Mouse (Mus musculus) T-helper 17 cell (primary cell): ENCODE results near the gene Afap1l2.

Source experiments
- in situ Hi-C, 2 experiments: fragments of 300-600 bp; cut with MboI, MseI; formaldehyde crosslinking; loops; 1 replicate in 1 of 2; 2 replicates in 1 of 2; pipeline ENCODE4 v1.15.1; 2025; ENCODE audit warnings: high pct_unique_total_duplicates in 2 of 2

The Afap1l2 gene

DNA sequence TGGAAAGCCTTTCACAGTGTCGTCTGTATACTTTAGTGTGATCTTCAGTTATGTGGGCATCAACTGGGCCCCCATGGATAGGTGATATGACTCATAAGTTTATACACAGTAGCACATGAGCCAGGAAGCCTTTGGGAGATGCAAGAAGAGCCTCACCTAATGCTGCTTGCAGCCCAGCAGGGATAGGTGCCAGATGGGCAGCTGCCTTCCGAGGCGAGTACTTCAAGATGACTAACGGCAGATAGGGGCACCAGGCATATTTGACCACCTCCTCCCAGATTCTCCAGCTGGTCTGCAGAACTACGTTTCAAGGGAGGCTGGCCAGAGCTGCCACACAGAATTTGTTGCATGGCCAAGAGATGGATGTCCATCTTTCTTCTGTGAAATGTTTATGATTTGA, 114.7 kb downstream of the Afap1l2 start:
- in situ Hi-C loops = no loop called here

GRCm38 (mm10) chr19:56892586-56892985, 115.4 kb downstream of the Afap1l2 start:
- in situ Hi-C loops = no loop called here

DNA sequence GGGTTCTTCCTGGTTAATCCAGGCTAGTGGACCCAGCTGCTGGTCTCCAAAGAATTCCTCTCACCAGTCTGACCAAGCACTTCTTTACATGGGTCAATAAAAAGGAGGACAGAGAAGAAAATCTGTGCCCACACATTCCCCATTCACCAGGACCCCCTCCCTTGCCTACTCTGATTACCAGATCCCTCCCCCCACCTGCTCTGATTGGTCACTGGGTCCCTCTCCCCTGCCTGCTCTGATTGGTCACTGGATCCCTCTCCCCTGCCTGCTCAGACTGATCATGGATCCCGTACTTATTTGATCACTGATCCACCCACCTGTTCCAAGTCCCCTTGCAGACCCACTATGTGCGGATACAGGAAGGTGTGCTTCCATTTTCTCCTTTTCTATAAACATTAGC, 116.6 kb downstream of the Afap1l2 start:
- in situ Hi-C loops = no loop called here

DNA sequence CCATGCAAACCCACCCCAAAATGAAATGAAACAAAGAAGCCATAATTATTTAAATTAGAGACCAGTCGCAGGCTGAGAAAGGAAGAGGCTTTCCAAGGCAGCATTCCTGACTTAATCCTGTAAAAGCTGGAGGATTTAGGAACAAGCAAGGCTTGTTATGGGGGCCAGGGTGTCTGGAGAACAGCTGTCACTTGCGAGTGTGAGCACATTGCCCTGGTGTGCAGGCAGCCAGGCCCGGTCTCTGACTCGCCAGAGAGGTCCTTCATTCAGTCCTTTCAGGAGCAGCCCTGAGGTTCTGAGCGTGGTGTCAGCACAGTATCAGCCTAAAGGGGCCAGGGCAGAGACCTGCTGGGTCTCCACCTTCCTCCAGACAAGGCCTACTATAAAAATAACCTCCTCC, 119.4 kb downstream of the Afap1l2 start:
- in situ Hi-C loops = no loop called here

GRCm38 (mm10) chr19:56887879-56888278, 120.1 kb downstream of the Afap1l2 start:
- in situ Hi-C loops = no loop called here

- in situ Hi-C loops = no loop called here
Observed at GRCm38 (mm10) chr19:56877364-56877763, 130.7 kb downstream of the Afap1l2 start.

DNA sequence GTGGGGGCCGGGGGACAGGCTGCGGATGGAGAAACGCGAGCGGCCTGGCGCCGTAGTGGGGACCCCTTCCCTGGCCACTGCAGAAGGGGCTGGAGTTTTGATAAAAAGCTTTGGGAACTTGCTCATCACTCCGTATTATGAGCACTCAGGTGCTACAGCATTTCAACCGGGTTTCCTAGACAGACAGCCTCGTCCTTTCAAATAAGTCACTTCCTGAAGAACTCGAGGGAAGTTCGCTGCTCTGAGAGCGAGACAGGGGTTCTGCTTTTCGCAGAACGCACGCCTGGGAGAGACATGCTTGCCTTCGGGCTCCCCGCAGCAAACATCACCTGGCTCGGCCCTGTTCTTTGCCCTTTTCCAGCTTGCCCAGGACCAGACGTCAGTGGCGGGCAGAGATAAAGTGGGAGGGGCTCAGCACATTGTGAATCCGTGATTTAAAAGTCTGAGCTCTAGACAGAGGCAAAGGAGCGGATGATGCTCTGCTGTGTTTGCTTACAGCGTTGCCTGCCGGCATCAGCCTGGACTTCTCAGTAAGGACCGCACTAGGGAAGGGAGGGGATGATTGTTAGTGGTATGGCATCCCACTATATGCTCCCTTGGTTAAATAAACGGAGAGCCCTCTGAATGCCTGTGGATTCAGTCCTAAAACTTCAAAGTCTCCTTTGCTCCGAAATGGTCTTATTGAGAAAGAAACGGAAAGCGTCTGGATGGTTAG, 133.3 kb downstream of the Afap1l2 start:
- in situ Hi-C loops = no loop called here

DNA sequence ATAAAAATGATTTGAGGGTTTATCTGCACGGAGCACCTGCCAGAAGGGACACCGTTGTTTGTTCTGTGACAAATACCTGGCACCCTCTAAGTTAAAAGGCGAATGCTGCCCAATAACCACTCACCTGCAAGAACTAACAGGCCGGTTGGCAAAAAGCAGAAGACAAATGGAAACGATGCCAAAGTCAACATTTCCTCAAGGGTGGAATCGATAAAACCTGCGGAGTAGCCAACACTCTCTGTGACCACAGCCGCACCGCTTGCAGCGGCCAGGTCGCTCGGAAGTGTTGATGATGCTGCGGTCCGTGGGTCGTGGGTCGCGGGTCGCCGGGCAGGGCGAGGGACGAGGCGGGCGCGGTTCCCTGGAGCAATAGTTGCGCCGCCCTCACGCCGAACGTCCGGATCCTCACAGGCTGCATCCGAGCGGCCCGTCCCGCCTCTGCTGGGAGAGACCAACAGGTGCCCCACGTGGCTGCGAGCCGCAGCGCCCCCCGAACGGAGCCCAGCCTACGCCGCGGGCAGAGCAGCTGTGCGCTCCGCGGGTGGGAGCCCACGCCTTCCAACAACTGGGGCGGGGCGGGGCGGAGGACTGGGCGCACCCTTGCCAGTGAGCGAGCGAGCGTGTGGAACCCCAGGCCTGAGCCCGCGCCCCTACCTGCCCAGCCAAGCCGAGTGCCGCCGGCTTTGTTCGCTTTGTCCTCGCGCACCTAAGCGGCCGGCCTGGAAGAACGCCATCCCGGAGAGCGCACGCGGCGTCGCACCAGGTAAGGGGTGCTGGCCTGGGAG, 134.0 kb downstream of the Afap1l2 start, which contains the start of gene Vwa2:
Gene Vwa2 (plus strand): TSS at position 434 of the 785 bp plus-strand sequence.
- in situ Hi-C loops = no loop called here

GRCm38 (mm10) chr19:56867701-56868100, 140.3 kb downstream of the Afap1l2 start:
- in situ Hi-C loops = no loop called here
